Mouse (Mus musculus) neural tube, embryonic 11.5 days (tissue): ENCODE results near the gene Smg6. TPM values are rescaled to one million over a fixed set of nuclear protein-coding genes. Genes with fewer than 3 reads are reported as not detected.

Experiments
- ATAC-seq: fragments of 200-750 bp; cut with Nextera tagmentation; 2 replicates; pipeline ENCODE4 v1.8.0; 2017; ENCODE audit warnings: moderate number of reproducible peaks, mild to moderate bottlenecking, moderate TSS enrichment, moderate library complexity; ENCODE audit not compliant: insufficient read depth, low FRiP score, low TSS enrichment
- DNase-seq: peaks from one replicate; pipeline ENCODE4 v3.0.0-alpha.2; 2015; ENCODE audit warnings: low spot score
- H3K27ac ChIP-seq: fragments of 300-500 bp; sonication (generic); 2 replicates; pipeline ENCODE4 v1.5.1; 2014; ENCODE audit warnings: low read depth, mild to moderate bottlenecking, low read length
- H3K27me3 ChIP-seq: fragments of 300-500 bp; sonication (generic); 2 replicates; pipeline ENCODE4 v1.6.1; 2014; ENCODE audit warnings: mild to moderate bottlenecking, low read length, mixed read lengths; ENCODE audit not compliant: control insufficient read depth, insufficient read depth
- H3K36me3 ChIP-seq: fragments of 300-500 bp; sonication (generic); 2 replicates; pipeline ENCODE4 v1.6.1; 2014; ENCODE audit warnings: mild to moderate bottlenecking, low read length, moderate library complexity, mixed read lengths; ENCODE audit not compliant: control insufficient read depth, insufficient read depth
- H3K4me1 ChIP-seq: fragments of 300-500 bp; sonication (generic); 2 replicates; pipeline ENCODE4 v1.6.1; 2014; ENCODE audit warnings: low read length, mixed read lengths; ENCODE audit not compliant: control insufficient read depth, insufficient read depth
- H3K4me2 ChIP-seq: fragments of 300-500 bp; sonication (generic); 2 replicates; pipeline ENCODE4 v1.6.1; 2014; ENCODE audit warnings: low read depth, mild to moderate bottlenecking, moderate library complexity
- H3K4me3 ChIP-seq: fragments of 300-500 bp; sonication (generic); 2 replicates; pipeline ENCODE4 v1.5.1; 2014; ENCODE audit warnings: low read depth, low read length
- H3K9ac ChIP-seq: fragments of 300-500 bp; sonication (generic); 2 replicates; pipeline ENCODE4 v1.6.1; 2014; ENCODE audit warnings: mild to moderate bottlenecking, low read length
- H3K9me3 ChIP-seq: fragments of 300-500 bp; sonication (generic); 2 replicates; pipeline ENCODE4 v1.6.1; 2016; ENCODE audit warnings: low read length; ENCODE audit not compliant: control insufficient read depth
- WGBS: fragments of 180-500 bp; shearing (Covaris S2); extraction: QIAGEN DNeasy Blood & Tissue Kit; methylation state at CpG from one replicate; pipeline ENCODE4 v1.1.7; 2014; 5-methylcytosine and 5-hydroxymethylcytosine counted together
- polyA plus RNA-seq: library from polyadenylated mRNA; unstranded; fragments of >200 nt; fragmentation: Nextera tagmentation; extraction: Ambion mirVana; gene quantifications from 2 replicates; pipeline ENCODE4 v1.2.1, GENCODE M21; 2014

The Smg6 gene
- polyA plus RNA-seq, 1 experiment from 2014 or later = 17.4 TPM

DNA sequence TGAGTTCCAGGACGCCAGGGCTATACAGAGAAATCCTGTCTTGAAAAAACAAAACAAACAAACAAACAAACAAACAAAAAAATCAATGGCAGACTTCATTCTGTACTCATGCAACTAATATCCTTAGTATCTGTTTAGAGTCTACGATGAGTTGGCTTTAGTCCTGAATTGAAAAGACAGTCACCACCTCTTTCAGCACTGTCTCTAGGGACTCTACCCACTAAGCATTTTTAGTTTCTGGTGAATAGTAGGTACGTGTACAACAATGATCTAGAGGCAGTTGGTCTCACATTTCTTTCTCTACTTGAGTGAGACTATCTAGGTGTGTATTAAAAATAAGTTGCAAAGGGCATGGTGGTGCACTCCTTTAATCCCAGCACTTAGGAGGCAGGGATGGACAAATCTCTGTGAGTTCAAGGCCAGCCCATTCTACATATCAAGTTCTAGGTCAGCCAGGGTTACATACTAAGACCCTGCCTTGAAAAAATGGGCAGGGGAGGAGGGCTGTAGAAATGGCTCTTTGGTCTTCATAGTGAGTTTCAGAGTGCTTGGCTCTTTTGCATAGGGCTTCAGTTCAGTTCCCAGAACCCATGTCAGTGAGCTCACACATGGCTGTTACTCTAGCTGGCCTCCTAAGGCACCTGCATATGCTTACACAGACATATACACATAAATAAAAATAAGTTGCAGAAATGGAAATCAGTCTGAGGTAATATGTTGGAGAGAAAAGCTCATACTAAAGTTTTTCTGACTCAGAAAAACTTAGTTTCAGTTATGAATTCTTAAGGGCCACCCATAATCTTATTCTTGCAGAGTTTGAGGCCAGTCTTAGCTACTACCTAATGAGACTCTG lies 51.4 kb downstream of the Smg6 start:
- H3K9me3 ChIP-seq = no peaks in the 10 kb centered on the region
- no peak for DNase-seq
- H3K9ac ChIP-seq = no peak overlapping the region
- WGBS = 92% methylated on average over 3 of the region's 3 CpGs
- no peak overlapping the region for H3K27ac ChIP-seq
- H3K27me3 ChIP-seq = no peaks in the 10 kb centered on the region
- no peak overlapping the region for H3K4me2 ChIP-seq
- H3K4me1 ChIP-seq = no peaks in the 10 kb centered on the region
- no peaks in the 10 kb centered on the region; the same call in 1 of the 2 replicates for H3K36me3 ChIP-seq
- no peak for ATAC-seq
- no peak overlapping the region for H3K4me3 ChIP-seq

DNA sequence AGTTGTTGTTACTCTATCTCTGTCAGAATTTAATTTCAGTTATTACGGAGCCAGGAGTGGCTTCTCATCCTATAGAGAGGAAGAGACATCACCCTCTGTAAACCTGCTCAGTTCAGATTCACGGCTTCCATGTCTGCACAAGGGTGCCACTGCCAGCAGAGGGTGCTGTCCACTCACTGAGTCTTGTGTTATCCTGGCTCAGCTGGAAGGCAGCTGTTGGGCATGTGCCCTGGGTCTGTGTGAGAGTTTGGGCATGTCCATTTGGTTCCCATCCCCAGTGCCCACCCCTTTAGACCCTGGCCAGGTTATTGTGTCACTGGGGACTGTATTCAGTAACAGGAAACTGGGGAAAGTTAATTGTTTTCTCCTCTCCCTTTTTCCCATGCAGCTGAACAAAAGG lies 55.8 kb downstream of the Smg6 start:
- Histone ChIP-seq H3K4me2 (no peak overlapping the region), H3K27ac (no peak overlapping the region), H3K36me3 (no peaks in the 10 kb centered on the region; the same call in 1 of the 2 replicates), H3K4me1 (no peaks in the 10 kb centered on the region), H3K9me3 (no peaks in the 10 kb centered on the region), H3K9ac (no peak overlapping the region), H3K27me3 (no peaks in the 10 kb centered on the region), H3K4me3 (no peak overlapping the region)
- peak; percentile 79 for DNase-seq
- ATAC-seq = no peak
- WGBS = 49% methylated on average over 2 of the region's 2 CpGs

- Histone ChIP-seq H3K27ac (no peak overlapping the region), H3K9ac (no peak overlapping the region), H3K4me1 (no peaks in the 10 kb centered on the region), H3K4me2 (no peak overlapping the region), H3K27me3 (no peaks in the 10 kb centered on the region), H3K36me3 (no peaks in the 10 kb centered on the region; the same call in 1 of the 2 replicates), H3K4me3 (no peak overlapping the region), H3K9me3 (no peaks in the 10 kb centered on the region)
- no peak for ATAC-seq
- DNase-seq = no peak
Observed at GRCm38 (mm10) chr11:74982241-74982640, 56.6 kb downstream of the Smg6 start.

DNA sequence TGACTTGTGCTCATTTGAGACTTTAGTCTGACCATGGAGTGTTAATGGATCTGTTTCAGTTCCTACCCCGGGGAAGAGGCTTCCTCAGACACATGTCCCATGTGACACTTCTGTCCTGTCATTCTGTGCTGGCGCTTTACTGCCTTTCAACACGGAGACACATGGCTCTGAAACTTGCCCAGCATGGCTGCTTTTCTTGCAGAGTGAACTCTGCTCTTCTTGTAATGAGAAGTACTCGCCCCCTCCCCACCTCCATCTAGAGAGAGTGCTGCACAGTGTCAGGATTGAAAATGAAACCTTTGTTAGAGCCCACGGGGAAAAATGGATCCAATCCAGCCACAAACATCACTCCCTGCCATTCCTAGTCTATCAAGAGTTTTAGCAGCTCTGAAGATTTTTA lies 62.5 kb downstream of the Smg6 start:
- 52% methylated on average over 5 of the region's 5 CpGs for WGBS
- ATAC-seq = no peak

GRCm38 (mm10) chr11:74989047-74989446 lies 63.4 kb downstream of the Smg6 start:
- Histone ChIP-seq H3K27me3 (no peaks in the 10 kb centered on the region), H3K27ac (no peak overlapping the region), H3K9ac (no peak overlapping the region), H3K4me1 (no peaks in the 10 kb centered on the region), H3K4me3 (no peak overlapping the region), H3K4me2 (no peak overlapping the region), H3K36me3 (peaks cover 2% of the 10 kb centered on the region; the same call in 1 of the 2 replicates), H3K9me3 (no peaks in the 10 kb centered on the region)
- WGBS = 74% methylated on average over 2 of the region's 2 CpGs
- DNase-seq = no peak
- no peak for ATAC-seq

More for the DNA sequence above, 62.5 kb downstream of the Smg6 start:
- H3K9ac ChIP-seq = no peak overlapping the region
- no peak for DNase-seq
- no peak overlapping the region for H3K27ac ChIP-seq
- H3K4me3 ChIP-seq = no peak overlapping the region
- no peaks in the 10 kb centered on the region for H3K4me1 ChIP-seq
- H3K4me2 ChIP-seq = no peak overlapping the region
- no peaks in the 10 kb centered on the region for H3K9me3 ChIP-seq
- H3K36me3 ChIP-seq = peaks cover 2% of the 10 kb centered on the region; the same call in 1 of the 2 replicates
- H3K27me3 ChIP-seq = no peaks in the 10 kb centered on the region

DNA sequence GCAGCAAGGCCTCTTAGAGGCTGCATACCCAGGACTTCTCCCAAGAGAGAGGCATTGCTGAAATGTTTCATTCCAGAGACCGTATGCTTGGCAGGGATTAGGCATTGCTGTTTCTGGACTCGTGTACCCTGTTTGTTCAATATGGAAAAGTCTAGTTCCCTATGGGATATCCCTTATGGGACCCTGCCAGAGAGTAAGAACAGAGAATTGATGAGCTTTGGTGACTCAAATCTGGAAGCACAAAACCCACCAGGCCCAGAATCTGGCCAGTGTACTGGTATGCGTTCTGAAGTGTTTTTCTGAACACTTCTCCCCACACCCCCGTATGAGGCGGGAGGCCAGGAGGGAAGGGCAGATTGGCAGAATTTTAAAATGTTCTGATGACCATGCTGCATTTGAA lies 64.9 kb downstream of the Smg6 start:
- DNase-seq (no peak), ATAC-seq (no peak)
- peaks cover 2% of the 10 kb centered on the region; the same call in 1 of the 2 replicates for H3K36me3 ChIP-seq
- H3K9me3 ChIP-seq = no peaks in the 10 kb centered on the region
- H3K4me3 ChIP-seq = no peak overlapping the region
- H3K4me2 ChIP-seq = no peak overlapping the region
- no peak overlapping the region for H3K27ac ChIP-seq
- 87% methylated on average over 5 of the region's 5 CpGs for WGBS
- H3K9ac ChIP-seq = no peak overlapping the region
- no peaks in the 10 kb centered on the region for H3K27me3 ChIP-seq
- no peaks in the 10 kb centered on the region for H3K4me1 ChIP-seq

DNA sequence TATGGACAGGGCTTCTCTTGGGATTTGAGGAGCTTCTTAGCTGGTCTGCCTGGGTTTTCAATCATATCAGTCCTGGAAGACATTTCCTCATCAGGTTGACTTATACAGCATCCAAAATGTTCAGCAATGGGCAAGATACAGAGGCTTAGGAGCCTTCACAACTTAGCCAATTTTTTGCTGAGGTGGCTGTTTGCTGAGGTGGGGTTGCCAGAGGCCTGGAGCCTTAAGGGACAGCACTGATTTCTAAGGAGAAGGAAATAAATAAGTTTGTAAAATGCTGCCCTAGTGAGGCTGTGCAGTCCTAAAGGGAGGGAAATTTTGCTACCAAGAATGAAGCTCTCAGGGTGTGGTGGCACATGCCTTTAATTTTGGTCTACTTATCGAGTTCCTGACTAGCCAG lies 65.7 kb downstream of the Smg6 start:
- no peak overlapping the region for H3K27ac ChIP-seq
- 90% methylated on average over 1 of the region's 1 CpGs for WGBS
- no peaks in the 10 kb centered on the region for H3K9me3 ChIP-seq
- no peak overlapping the region for H3K4me2 ChIP-seq
- no peak overlapping the region for H3K4me3 ChIP-seq
- H3K9ac ChIP-seq = no peak overlapping the region
- ATAC-seq = no peak
- DNase-seq = no peak
- H3K36me3 ChIP-seq = peaks cover 2% of the 10 kb centered on the region; the same call in 1 of the 2 replicates
- no peaks in the 10 kb centered on the region for H3K4me1 ChIP-seq
- H3K27me3 ChIP-seq = no peaks in the 10 kb centered on the region

- Histone ChIP-seq H3K27me3 (no peaks in the 10 kb centered on the region), H3K27ac (no peak overlapping the region), H3K4me3 (no peak overlapping the region), H3K4me2 (no peak overlapping the region), H3K9ac (no peak overlapping the region), H3K4me1 (no peaks in the 10 kb centered on the region), H3K36me3 (peaks cover 2% of the 10 kb centered on the region; the same call in 1 of the 2 replicates), H3K9me3 (no peaks in the 10 kb centered on the region)
- no peak for DNase-seq
- WGBS = 68% methylated on average over 9 of the region's 9 CpGs
- ATAC-seq = no peak
Observed at GRCm38 (mm10) chr11:74992427-74992987, 66.9 kb downstream of the Smg6 start.

- no peaks in the 10 kb centered on the region for H3K27me3 ChIP-seq
- H3K4me1 ChIP-seq = no peaks in the 10 kb centered on the region
- no peak overlapping the region for H3K9ac ChIP-seq
- no peak overlapping the region for H3K4me2 ChIP-seq
- WGBS = 79% methylated on average over 1 of the region's 1 CpGs
- no peak overlapping the region for H3K27ac ChIP-seq
- DNase-seq (no peak), ATAC-seq (no peak)
- no peaks in the 10 kb centered on the region for H3K9me3 ChIP-seq
- no peak overlapping the region for H3K4me3 ChIP-seq
- H3K36me3 ChIP-seq = peaks cover 2% of the 10 kb centered on the region; the same call in 1 of the 2 replicates
Observed at GRCm38 (mm10) chr11:74994141-74994540, 68.5 kb downstream of the Smg6 start.
